Mouse (Mus musculus) left cerebral cortex, postnatal 4 days (tissue): ENCODE measurements around the gene Plekha6. TPM values are rescaled to one million over a fixed set of nuclear protein-coding genes. Genes with fewer than 3 reads are reported as not detected.

Experiments used
- DNase-seq: peaks from one replicate; pipeline ENCODE4 v3.0.0-alpha.2; 2022
- intact Hi-C: fragments of 180-260 bp; cut with DNase I; formaldehyde crosslinking; loops from one replicate; pipeline ENCODE4 v1.15.1; 2025
- total RNA-seq, 2 experiments: library from RNA; stranded (reverse); gene quantifications; 2 replicates each; pipeline ENCODE4 v1.2.3; 2021

Gene Plekha6
- total RNA-seq, 2 experiments from 2014 or later, result 61.7 to 63.2 TPM

DNA sequence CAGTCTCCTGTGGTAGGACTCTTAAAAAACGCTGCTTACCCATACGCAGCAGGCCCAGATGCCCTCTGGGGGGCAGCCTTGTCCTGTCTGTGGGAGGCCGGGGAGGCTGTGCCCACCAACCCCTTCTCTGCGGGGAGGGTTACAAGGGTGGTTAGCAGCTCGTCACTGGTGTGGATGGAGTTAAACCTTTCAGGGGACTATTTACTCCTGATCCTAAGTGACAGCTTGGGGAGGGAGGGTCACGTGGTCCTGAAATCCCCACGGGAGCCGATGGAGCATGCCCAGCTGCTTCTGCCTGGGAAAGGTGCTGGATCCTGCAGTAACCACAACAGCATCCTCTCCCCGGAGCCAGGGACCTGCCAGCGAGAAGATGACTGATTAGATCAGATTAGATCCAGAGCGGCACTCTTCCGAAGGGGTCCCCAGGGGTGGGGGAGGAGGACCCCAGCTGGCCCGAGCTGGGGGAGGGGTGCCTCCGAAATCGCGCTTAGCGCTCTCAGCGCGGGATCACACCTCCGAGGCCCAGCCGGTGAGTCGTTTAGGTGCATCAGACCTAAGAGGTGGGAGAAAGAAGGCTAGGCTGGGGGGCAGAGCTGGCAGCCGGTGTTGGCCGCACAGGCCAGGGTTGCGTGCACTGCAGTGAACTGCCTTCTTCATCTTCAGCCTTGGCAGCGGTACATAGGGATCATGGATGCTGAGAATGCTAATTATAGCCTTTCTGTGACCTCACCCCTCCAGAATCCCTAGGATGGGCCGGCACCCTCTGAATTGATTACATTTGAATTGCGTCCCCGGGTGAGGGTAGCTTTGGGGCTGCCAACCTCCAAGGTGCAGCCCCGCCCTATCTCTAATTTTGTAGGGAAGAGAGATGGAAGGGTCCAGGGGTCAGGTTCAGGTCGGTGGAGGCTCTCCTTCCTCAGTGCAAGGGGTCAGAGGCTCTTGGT lies 17.3 kb downstream of the Plekha6 start:
- intact Hi-C loops, result loop anchor here (10.0 kb wide), 1 partner anchor 83 kb away; no protein-coding TSS in a partner anchor
- DNase-seq, result peak; percentile 94

GRCm38 (mm10) chr1:133182016-133182705 lies 18.2 kb downstream of the Plekha6 start:
- intact Hi-C loops, result loop anchor here (10.0 kb wide), 1 partner anchor 83 kb away; no protein-coding TSS in a partner anchor
- peak; percentile 89 for DNase-seq

- no peak for DNase-seq
- intact Hi-C loops, result loop anchor here (10.0 kb wide), 1 partner anchor 82 kb away; no protein-coding TSS in a partner anchor
These were observed 18.7 kb downstream of the Plekha6 start for GRCm38 (mm10) chr1:133182706-133183095.

- DNase-seq, result peak; percentile 35
- intact Hi-C loops, result loop anchor here (10.0 kb wide), 1 partner anchor 81 kb away; no protein-coding TSS in a partner anchor
These were observed 19.3 kb downstream of the Plekha6 start for GRCm38 (mm10) chr1:133183141-133183925.

- intact Hi-C loops, result loop anchor here (10.0 kb wide), 1 partner anchor 77 kb away; no protein-coding TSS in a partner anchor
- peak; percentile 97 for DNase-seq
These were observed 24.1 kb downstream of the Plekha6 start for GRCm38 (mm10) chr1:133187948-133188680.

GRCm38 (mm10) chr1:133188719-133189118 lies 24.7 kb downstream of the Plekha6 start:
- DNase-seq, result no peak
- intact Hi-C loops, result loop anchor here (10.0 kb wide), 1 partner anchor 76 kb away; no protein-coding TSS in a partner anchor

DNA sequence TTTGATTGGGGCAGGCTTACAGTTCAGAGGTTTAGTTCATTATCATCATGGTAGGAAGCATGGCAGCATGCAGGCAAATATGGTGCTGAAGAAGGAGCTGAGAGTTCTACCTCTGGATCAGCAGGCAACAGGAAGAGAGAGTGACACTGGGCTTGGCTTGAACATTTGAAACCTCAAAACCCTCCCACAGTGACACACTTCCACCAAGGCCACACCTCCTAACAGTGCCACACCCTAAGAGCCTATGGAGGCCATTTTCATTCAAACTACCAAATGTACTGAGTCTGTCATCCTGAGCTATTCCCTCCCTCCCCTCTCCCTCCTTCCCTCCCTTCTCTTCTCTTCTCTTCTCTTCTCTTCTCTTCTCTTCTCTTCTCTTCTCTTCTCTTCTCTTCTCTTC lies 25.5 kb downstream of the Plekha6 start:
- no peak for DNase-seq
- intact Hi-C loops, result loop anchor here (10.0 kb wide), 1 partner anchor 75 kb away; no protein-coding TSS in a partner anchor

GRCm38 (mm10) chr1:133190550-133190949 lies 26.5 kb downstream of the Plekha6 start:
- no peak for DNase-seq
- intact Hi-C loops, result no loop called here

DNA sequence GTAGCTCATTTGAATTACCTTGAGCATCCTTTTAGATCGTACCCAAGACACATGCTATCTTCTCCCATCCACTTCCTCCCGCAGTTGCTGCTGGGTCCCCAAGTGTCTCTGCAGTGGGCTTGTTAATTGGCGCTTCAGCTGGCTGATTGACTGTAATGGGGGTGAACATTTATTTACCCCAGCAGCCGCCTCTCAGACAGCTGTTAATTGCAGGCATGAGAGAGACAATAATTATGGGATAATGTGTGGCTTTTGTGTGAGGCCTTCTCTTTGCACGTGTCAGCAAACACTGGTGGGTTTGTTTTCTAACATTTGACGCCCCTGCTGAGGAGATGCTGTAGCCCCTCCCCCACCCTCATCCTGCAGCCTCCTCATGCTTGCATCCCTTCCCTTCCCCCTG lies 32.2 kb downstream of the Plekha6 start:
- intact Hi-C loops, result no loop called here
- DNase-seq, result no peak

DNA sequence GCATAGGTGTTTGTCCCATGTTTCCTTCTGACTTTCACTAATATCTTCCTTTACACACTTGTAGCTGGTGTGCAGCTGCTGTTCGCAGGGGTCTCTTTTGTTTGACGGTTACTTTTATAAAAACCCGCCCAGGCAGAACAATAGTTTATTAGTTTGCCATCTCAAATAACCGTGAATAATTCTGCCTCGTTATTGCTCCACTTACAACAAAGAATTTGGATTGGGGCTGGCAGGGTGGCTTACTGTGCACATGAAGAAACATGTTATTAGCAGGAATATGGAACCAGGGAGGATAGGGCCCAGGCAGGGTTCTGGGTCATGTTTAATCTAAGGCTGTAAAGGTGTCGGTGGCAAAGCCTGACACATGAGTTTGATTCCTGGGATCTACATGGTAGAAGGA lies 33.3 kb downstream of the Plekha6 start:
- no peak for DNase-seq
- intact Hi-C loops, result no loop called here

- intact Hi-C loops, result no loop called here
- DNase-seq, result no peak
These were observed 35.7 kb downstream of the Plekha6 start for GRCm38 (mm10) chr1:133199706-133200105.

DNA sequence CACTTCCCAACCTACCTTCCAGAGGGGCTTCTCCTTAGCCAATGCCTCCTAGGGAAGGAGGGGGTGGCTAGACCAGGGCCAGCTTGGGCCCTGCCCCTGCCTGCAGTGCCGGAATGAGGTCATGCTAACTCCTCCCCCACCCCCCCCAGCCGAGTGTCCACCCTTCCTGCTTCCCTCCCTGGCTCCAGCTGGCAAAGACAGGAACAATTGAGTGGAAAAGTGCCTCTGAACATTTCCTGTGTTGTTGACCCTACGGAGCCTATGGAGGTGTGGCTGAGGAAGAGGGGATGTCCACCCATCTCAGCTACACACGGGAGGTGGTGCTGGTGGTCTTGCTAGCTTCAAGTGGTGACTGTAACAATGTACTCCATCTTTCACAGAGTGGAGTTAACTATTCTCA lies 37.5 kb downstream of the Plekha6 start:
- intact Hi-C loops, result no loop called here
- no peak for DNase-seq

- intact Hi-C loops, result no loop called here
- no peak for DNase-seq
These were observed 39.7 kb downstream of the Plekha6 start for GRCm38 (mm10) chr1:133203701-133204100.

- intact Hi-C loops, result no loop called here
- DNase-seq, result no peak
These were observed 40.4 kb downstream of the Plekha6 start for GRCm38 (mm10) chr1:133204341-133204849.

DNA sequence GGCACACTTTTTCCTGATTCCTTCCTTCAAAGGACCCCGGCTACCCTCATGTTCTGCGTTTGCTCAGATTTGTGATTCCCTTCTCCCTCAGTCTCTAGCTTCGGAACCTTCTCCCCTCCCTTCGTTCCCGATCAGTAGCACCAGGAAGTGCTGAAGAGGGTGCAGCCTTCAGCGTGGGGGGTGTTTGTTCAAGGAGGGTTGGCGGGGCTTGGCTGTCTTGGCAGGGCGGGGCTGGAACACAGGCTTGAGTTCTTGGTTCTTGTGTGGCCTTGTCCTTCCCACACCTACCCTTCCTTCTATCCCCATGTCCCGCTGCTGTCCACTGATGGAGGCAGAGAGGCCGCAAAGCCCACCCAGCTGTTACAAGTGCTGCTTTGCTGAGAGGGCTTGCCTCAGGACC lies 41.0 kb downstream of the Plekha6 start:
- intact Hi-C loops, result no loop called here
- no peak for DNase-seq

- no peak for DNase-seq
- intact Hi-C loops, result no loop called here
These were observed 44.2 kb downstream of the Plekha6 start for GRCm38 (mm10) chr1:133208086-133208815.

GRCm38 (mm10) chr1:133209036-133209435 lies 45.0 kb downstream of the Plekha6 start:
- no peak for DNase-seq
- intact Hi-C loops, result no loop called here

DNA sequence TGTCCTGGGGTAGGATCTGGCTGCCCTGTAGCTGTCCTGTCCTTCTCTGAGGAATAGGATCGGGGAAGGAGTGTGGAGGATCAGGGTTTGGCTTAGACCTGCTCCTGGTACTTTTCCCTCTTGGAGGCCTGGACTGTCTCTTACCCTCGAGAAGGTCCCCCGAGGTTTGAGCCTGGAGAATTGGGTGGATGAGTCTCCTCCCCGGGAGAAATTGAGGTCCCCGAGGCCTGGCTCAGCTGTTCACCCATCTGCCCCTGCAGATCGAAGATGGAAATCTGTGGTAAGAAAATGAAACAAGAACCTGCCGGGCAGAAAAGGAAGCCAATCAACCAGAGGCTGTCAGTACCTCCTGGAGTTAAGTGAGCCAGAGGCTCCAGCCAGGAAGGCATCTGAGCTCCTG lies 45.5 kb downstream of the Plekha6 start:
- intact Hi-C loops, result no loop called here
- no peak for DNase-seq

GRCm38 (mm10) chr1:133209901-133210516 lies 46.0 kb downstream of the Plekha6 start:
- intact Hi-C loops, result no loop called here
- DNase-seq, result no peak
